Mouse (Mus musculus) olfactory bulb, adult 2 months (tissue): ENCODE measurements around the gene Idnk. TPM values are rescaled to one million over a fixed set of nuclear protein-coding genes. Genes with fewer than 3 reads are reported as not detected.
A peak's percentile ranks its signal among the peaks of the same experiment; 100 is the strongest.
"Not testable (repeated sequence)": the region's sequence is repeated elsewhere in the genome, so short reads cannot be mapped to it uniquely, and the experiment has no call there.

Experiments
- H3K27ac ChIP-seq: fragments of 200-500 bp; 2 replicates; pipeline ENCODE4 v1.5.1; 2012; ENCODE audit warnings: low read depth, low read length; ENCODE audit not compliant: insufficient read depth
- H3K4me1 ChIP-seq: fragments of 200-500 bp; 2 replicates; pipeline ENCODE4 v1.6.1; 2012; ENCODE audit warnings: low read length; ENCODE audit not compliant: control insufficient read depth, insufficient read depth
- H3K4me3 ChIP-seq: fragments of 200-500 bp; 2 replicates; pipeline ENCODE4 v1.5.1; 2012; ENCODE audit warnings: mild to moderate bottlenecking, low read depth, low read length, moderate library complexity; ENCODE audit not compliant: insufficient read depth
- CTCF ChIP-seq: fragments of 200-500 bp; IDR thresholded peaks from 2 replicates; pipeline ENCODE4 v1.5.1; 2012; ENCODE audit warnings: low read depth, mild to moderate bottlenecking, low read length, moderate library complexity; ENCODE audit not compliant: insufficient read depth
- POLR2A ChIP-seq: fragments of 200-500 bp; IDR thresholded peaks from 2 replicates; pipeline ENCODE4 v1.6.1; 2012; ENCODE audit warnings: mild to moderate bottlenecking, low read depth, low read length, moderate library complexity; ENCODE audit not compliant: insufficient read depth
- WGBS: fragments of 180-500 bp; shearing (Covaris S2); methylation state at CpG from one replicate; pipeline ENCODE4 v1.1.7; 2018; 5-methylcytosine and 5-hydroxymethylcytosine counted together
- polyA plus RNA-seq: library from polyadenylated mRNA; stranded (reverse); fragments of >200 nt; gene quantifications from 2 replicates; pipeline ENCODE4 v1.2.4, GENCODE M21; 2012; ENCODE audit warnings: low replicate concordance; ENCODE audit not compliant: missing spikeins, insufficient read depth, insufficient read length

Idnk gene
- polyA plus RNA-seq, 1 experiment: not detected

GRCm38 (mm10) chr13:58129687-58130246, 27.7 kb upstream of the Idnk start:
- WGBS: 31% methylated on average over 4 of the region's 4 CpGs

DNA sequence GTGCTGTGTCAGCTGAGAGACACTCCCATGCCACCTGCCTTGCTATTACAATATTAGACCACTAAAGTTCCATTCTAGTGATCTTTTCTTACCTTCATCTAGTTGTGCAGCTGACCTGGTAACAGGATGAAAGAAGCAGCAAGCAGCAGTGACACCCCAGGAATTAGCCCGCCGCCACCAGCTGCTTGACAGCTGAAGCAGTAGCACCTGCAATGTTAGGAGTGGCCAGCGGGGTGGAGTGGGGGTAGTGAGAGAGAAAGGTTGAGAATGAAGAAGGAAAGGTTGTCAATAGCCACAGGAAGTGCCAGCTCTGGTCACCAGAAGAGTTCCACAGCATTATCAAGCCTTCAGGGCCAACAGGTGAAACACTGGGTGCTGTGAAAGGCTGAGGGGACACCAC, 25.8 kb upstream of the Idnk start:
- Histone ChIP-seq H3K4me3 (no peak overlapping the region), H3K27ac (no peak overlapping the region), H3K4me1 (no peaks in the 10 kb centered on the region; the same call in 1 of the 2 replicates)
- 59% methylated on average over 3 of the region's 3 CpGs for WGBS
- TF ChIP-seq CTCF (no peak), POLR2A (no peak)

More at GRCm38 (mm10) chr13:58129687-58130246, 27.7 kb upstream of the Idnk start:
- no peak for TF ChIP-seq POLR2A
- no peak for TF ChIP-seq CTCF
- no peaks in the 10 kb centered on the region; the same call in 1 of the 2 replicates for H3K4me1 ChIP-seq
- H3K27ac ChIP-seq: peak overlapping the region; percentile 97
- peak overlapping the region; percentile 69 for H3K4me3 ChIP-seq

DNA sequence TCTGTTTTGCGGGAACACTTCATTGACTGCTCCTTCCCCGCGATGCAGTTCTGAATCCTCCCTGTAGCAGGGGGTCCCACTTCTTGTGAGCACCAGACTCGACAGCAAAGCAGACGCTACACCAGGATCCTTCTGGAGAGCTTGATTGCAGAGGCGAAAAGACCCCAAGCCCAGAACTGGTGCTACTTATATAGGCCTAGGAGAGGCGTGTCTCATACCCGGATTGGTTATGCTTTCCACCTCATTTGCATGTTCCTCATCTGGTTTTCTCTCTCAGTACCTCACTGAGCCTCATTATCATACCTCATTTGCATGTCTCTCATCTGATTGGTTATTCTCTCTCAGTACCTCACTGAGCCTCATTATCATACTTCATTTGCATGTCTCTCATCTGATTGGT, 10.8 kb upstream of the Idnk start:
- H3K27ac ChIP-seq, H3K4me1 ChIP-seq, H3K4me3 ChIP-seq: not testable (repeated sequence)
- 95% methylated on average over 8 of the region's 8 CpGs for WGBS

DNA sequence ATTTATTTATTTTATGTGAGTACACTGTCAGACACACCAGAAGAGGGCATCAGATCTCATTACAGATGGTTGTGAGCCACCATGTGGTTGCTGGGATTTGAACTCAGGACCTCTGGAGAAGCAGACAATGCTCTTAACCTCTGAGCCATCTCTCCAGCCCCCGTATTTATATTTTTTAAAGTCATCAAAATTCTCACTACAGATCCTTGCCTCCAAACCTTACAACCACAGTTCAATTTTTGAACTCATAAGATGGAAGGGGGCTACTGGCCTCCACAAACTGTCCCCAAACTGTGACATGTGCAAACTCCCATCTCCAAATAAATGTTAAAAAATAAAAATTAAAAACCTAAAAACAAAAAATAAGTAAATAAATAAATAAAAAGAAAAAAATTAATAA, 9.7 kb upstream of the Idnk start:
- Histone ChIP-seq H3K4me3 (no peak overlapping the region), H3K4me1 (peaks cover 4% of the 10 kb centered on the region), H3K27ac (no peak overlapping the region)
- WGBS: 78% methylated on average over 1 of the region's 1 CpGs
- TF ChIP-seq POLR2A (no peak), CTCF (no peak)

DNA sequence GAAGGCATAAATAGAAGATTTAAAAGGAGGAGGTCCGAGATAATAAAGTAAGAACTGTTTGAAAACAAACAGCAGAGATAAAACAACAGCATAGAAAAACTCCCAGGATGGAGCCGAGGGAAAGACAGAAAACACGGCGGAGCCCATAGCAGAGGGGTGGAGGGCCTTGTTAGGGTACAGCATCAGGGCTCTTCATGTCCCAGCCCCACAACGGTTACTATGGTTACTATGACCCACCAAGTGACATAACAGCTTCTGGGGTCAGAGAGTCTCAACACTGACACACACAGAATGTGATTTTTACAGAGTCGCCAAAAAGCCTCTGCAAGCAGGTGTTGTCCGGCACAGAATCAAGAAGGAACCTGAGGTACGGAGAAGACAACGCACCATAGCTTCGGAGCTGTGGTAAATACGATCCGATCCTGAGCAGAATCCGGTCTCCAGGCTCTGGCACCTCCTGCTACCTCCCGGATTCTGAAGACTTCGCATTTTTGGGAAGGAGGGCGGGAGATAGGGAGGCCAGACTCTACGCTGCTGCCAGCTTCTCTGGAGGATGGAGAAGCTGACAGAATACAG, 9.1 kb upstream of the Idnk start:
- WGBS: under 1% methylated on average over 17 of the region's 17 CpGs
- Histone ChIP-seq H3K27ac (no peak overlapping the region), H3K4me3 (peak overlapping the region; percentile 45), H3K4me1 (peaks cover 4% of the 10 kb centered on the region)
- TF ChIP-seq CTCF: no peak
- TF ChIP-seq POLR2A: no peak

GRCm38 (mm10) chr13:58149033-58149558, 8.4 kb upstream of the Idnk start:
- TF ChIP-seq POLR2A (no peak), CTCF (no peak)
- H3K4me3 ChIP-seq: no peak overlapping the region
- 47% methylated on average over 5 of the region's 5 CpGs for WGBS
- peaks cover 4% of the 10 kb centered on the region for H3K4me1 ChIP-seq
- no peak overlapping the region for H3K27ac ChIP-seq

- WGBS: 55% methylated on average over 3 of the region's 3 CpGs
- H3K27ac ChIP-seq: no peak overlapping the region
- no peak overlapping the region for H3K4me3 ChIP-seq
- TF ChIP-seq CTCF (no peak), POLR2A (no peak)
- H3K4me1 ChIP-seq: peaks cover 4% of the 10 kb centered on the region
Observed at GRCm38 (mm10) chr13:58149629-58150028, 7.8 kb upstream of the Idnk start.

GRCm38 (mm10) chr13:58150442-58150841, 7.0 kb upstream of the Idnk start:
- TF ChIP-seq CTCF: no peak
- no peak for TF ChIP-seq POLR2A
- 86% methylated on average over 11 of the region's 11 CpGs for WGBS
- no peak overlapping the region for H3K4me3 ChIP-seq

GRCm38 (mm10) chr13:58156031-58156430, 1.4 kb upstream of the Idnk start:
- WGBS: 99% methylated on average over 2 of the region's 2 CpGs
- no peak overlapping the region for H3K27ac ChIP-seq
- TF ChIP-seq CTCF: no peak
- TF ChIP-seq POLR2A: no peak
- H3K4me3 ChIP-seq: no peak overlapping the region
- H3K4me1 ChIP-seq: peaks cover 7% of the 10 kb centered on the region

More at GRCm38 (mm10) chr13:58150442-58150841, 7.0 kb upstream of the Idnk start:
- Histone ChIP-seq H3K27ac (no peak overlapping the region), H3K4me1 (peaks cover 4% of the 10 kb centered on the region)

- no peak for TF ChIP-seq CTCF
- no peak for TF ChIP-seq POLR2A
- peaks cover 7% of the 10 kb centered on the region for H3K4me1 ChIP-seq
- 21% methylated on average over 8 of the region's 8 CpGs for WGBS
- H3K27ac ChIP-seq: peak overlapping the region; percentile 47; the same call in 1 of the 2 replicates
- H3K4me3 ChIP-seq: peak overlapping the region; percentile 65
Observed at GRCm38 (mm10) chr13:58157036-58157435, 413 bp upstream of the Idnk start.
